Mouse (Mus musculus): ENCODE measurements around the gene Mdh1b. TPM values are rescaled to one million over a fixed set of nuclear protein-coding genes. Genes with fewer than 3 reads are reported as not detected.

Gene Mdh1b
- 0.05 TPM in 1 of 2 replicates, not detected in the other for polyA plus RNA-seq (2015; fragmentation: Nextera tagmentation; extraction: Ambion mirVana)

DNA sequence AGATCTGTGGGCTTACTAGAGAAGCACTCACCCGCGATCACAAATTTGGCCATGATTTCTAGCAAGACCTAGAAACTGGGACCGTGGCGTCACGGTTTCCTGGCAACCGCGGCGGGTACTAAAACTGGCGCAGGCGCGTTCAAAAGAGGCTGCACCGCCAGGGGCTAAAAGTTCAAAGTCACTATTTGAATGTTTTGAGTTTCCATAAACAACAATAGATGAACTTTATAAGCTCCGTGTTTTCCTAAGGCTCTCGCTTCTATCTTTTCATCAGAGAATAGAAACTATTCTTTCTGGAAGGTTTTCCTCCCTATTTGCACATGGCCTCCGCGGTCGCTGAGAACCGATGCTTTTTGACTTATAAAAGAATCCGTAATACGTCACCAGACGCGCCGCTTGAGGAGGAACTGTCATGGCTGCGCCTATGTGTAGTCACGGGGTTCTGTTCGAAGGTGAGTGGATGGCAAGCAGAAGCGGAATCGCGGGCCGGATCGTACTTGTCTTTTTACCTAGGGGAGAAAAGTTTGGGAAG, at the start of gene Mdh1b, which contains the start of gene Fastkd2:
TSS of gene Mdh1b (minus strand) at position 79 of the 532 bp plus-strand sequence.
TSS of gene Fastkd2 (plus strand) at position 375 of the 532 bp plus-strand sequence.
- no peaks in the 10 kb centered on the region for H3K36me3 ChIP-seq (ENCODE audit: control insufficient read depth, insufficient read depth, low read length)
- no peaks in the 10 kb centered on the region for H3K27me3 ChIP-seq (ENCODE audit: control insufficient read depth, insufficient read depth, low read length)
- under 1% methylated on average over 31 of the region's 31 CpGs for WGBS
- peak within 1 kb of the TSS; percentile 58 for H3K4me2 ChIP-seq (replicated peaks; ENCODE audit: low read depth)
- peak within 1 kb of the TSS; percentile 64 for H3K4me3 ChIP-seq (ENCODE audit: low read depth, low read length)
- no peak within 1 kb of the TSS for H3K27ac ChIP-seq (replicated peaks)
- ATAC-seq (ENCODE audit: low FRiP score, low TSS enrichment), result peak; percentile 96
- peak within 1 kb of the TSS; percentile 69 for H3K9ac ChIP-seq (ENCODE audit: low read length)
- H3K9me3 ChIP-seq (ENCODE audit: control insufficient read depth, low read length), result no peaks in the 10 kb centered on the region
- TF ChIP-seq CTCF (IDR thresholded peaks at IDR 0.05; ENCODE audit: low read depth) (peak; percentile 15; the same call in 1 of the 2 replicates), EP300 (optimal IDR thresholded peaks at IDR 0.05) (no peak)
- peak; percentile 90 for DNase-seq (ENCODE audit: low spot score)
- no peaks in the 10 kb centered on the region for H3K4me1 ChIP-seq (replicated peaks; ENCODE audit: control insufficient read depth, insufficient read depth)

DNA sequence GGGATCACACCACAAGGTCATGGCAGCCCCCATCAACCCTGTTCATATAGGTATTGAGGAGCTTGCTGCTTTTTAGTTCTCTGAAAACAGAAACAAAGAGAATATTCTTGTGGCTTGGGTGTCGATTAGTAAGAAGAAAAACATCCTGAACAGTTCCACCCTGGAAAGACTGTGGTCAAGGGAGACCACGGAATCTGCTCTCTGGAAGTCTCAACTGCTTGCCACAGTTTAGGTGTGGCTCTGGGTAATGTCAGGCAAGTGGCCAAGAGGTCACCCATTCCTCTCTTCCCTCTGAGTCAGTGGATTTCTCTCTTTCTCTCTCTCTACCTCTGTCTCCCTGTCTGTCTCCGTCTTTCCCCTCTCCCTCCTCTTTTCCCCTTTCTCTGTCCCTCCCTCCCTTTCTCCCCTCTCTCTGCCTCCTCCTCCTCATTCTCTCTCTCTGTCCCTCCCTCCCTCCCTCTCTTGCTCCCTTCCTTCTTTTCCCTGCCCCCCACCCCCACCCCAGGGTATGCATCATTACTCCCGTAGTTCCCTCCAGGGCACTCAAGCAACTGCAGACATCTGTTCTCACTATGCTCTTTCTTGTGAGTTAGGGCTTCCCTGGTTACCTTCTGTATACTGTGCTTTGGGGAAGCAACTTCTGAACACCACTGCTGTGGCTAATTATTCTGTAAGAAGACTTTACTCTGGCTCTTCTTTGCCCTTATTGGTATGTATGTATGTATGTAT, 46.9 kb upstream of the Mdh1b start:
- TF ChIP-seq EP300 (optimal IDR thresholded peaks at IDR 0.05), result no peak
- TF ChIP-seq CTCF (IDR thresholded peaks at IDR 0.05; ENCODE audit: low read depth), result no peak
- no peaks in the 10 kb centered on the region for H3K27me3 ChIP-seq (ENCODE audit: control insufficient read depth, insufficient read depth, low read length)
- DNase-seq (ENCODE audit: low spot score) (no peak), ATAC-seq (ENCODE audit: low FRiP score, low TSS enrichment) (no peak)
- H3K27ac ChIP-seq (replicated peaks), result no peak overlapping the region
- H3K9ac ChIP-seq (ENCODE audit: low read length), result no peak overlapping the region
- H3K4me1 ChIP-seq (replicated peaks; ENCODE audit: control insufficient read depth, insufficient read depth), result no peaks in the 10 kb centered on the region
- H3K4me3 ChIP-seq (ENCODE audit: low read depth, low read length), result no peak overlapping the region
- H3K36me3 ChIP-seq (ENCODE audit: control insufficient read depth, insufficient read depth, low read length), result no peaks in the 10 kb centered on the region
- H3K9me3 ChIP-seq (ENCODE audit: control insufficient read depth, low read length), result no peaks in the 10 kb centered on the region
- WGBS, result 45% methylated on average over 4 of the region's 4 CpGs
- H3K4me2 ChIP-seq (replicated peaks; ENCODE audit: low read depth), result no peak overlapping the region

GRCm38 (mm10) chr1:63776396-63776795, 46.3 kb upstream of the Mdh1b start:
- Histone ChIP-seq H3K36me3 (ENCODE audit: control insufficient read depth, insufficient read depth, low read length) (no peaks in the 10 kb centered on the region), H3K4me1 (replicated peaks; ENCODE audit: control insufficient read depth, insufficient read depth) (no peaks in the 10 kb centered on the region), H3K27me3 (ENCODE audit: control insufficient read depth, insufficient read depth, low read length) (no peaks in the 10 kb centered on the region), H3K4me2 (replicated peaks; ENCODE audit: low read depth) (no peak overlapping the region), H3K9ac (ENCODE audit: low read length) (no peak overlapping the region), H3K4me3 (ENCODE audit: low read depth, low read length) (no peak overlapping the region), H3K27ac (replicated peaks) (no peak overlapping the region), H3K9me3 (ENCODE audit: control insufficient read depth, low read length) (no peaks in the 10 kb centered on the region)
- no peak for DNase-seq (ENCODE audit: low spot score)
- WGBS, result 58% methylated on average over 1 of the region's 1 CpGs
- no peak for ATAC-seq (ENCODE audit: low FRiP score, low TSS enrichment)
- TF ChIP-seq CTCF (IDR thresholded peaks at IDR 0.05; ENCODE audit: low read depth) (no peak), EP300 (optimal IDR thresholded peaks at IDR 0.05) (no peak)

DNA sequence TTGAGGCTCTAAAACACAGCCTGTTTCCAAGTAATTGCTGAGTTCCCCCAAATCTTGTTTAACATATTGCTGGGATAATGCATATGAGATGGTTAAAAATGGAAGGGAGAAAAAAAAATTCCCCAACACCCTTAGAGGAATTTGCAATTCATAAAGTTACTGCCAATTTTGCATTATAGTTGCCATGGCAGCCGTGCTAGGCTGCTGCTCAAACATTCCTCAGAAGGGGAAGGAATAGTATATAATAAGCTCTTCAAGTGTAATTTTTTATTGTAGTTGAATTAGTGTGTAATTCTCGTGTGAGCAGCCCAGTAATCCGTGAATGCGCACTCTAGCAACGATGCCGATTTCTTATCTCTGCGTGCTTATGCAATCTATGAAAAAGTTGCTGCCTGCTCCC, 40.2 kb upstream of the Mdh1b start:
- DNase-seq (ENCODE audit: low spot score) (no peak), ATAC-seq (ENCODE audit: low FRiP score, low TSS enrichment) (no peak)
- H3K9ac ChIP-seq (ENCODE audit: low read length), result no peak overlapping the region
- H3K27ac ChIP-seq (replicated peaks), result no peak overlapping the region
- H3K36me3 ChIP-seq (ENCODE audit: control insufficient read depth, insufficient read depth, low read length), result no peaks in the 10 kb centered on the region
- H3K4me3 ChIP-seq (ENCODE audit: low read depth, low read length), result no peak overlapping the region
- no peaks in the 10 kb centered on the region for H3K9me3 ChIP-seq (ENCODE audit: control insufficient read depth, low read length)
- no peaks in the 10 kb centered on the region for H3K27me3 ChIP-seq (ENCODE audit: control insufficient read depth, insufficient read depth, low read length)
- no peak overlapping the region for H3K4me2 ChIP-seq (replicated peaks; ENCODE audit: low read depth)
- no peak for TF ChIP-seq EP300 (optimal IDR thresholded peaks at IDR 0.05)
- TF ChIP-seq CTCF (IDR thresholded peaks at IDR 0.05; ENCODE audit: low read depth), result no peak
- WGBS, result 60% methylated on average over 7 of the region's 7 CpGs
- H3K4me1 ChIP-seq (replicated peaks; ENCODE audit: control insufficient read depth, insufficient read depth), result no peaks in the 10 kb centered on the region

GRCm38 (mm10) chr1:63769167-63769566, 39.0 kb upstream of the Mdh1b start, which contains the start of gene 4933402D24Rik:
Gene 4933402D24Rik (minus strand): TSS chr1:63769267.
- Histone ChIP-seq H3K4me2 (replicated peaks; ENCODE audit: low read depth) (no peak within 1 kb of the TSS), H3K27ac (replicated peaks) (no peak within 1 kb of the TSS), H3K36me3 (ENCODE audit: control insufficient read depth, insufficient read depth, low read length) (no peaks in the 10 kb centered on the region), H3K9ac (ENCODE audit: low read length) (no peak within 1 kb of the TSS), H3K4me1 (replicated peaks; ENCODE audit: control insufficient read depth, insufficient read depth) (no peaks in the 10 kb centered on the region), H3K27me3 (ENCODE audit: control insufficient read depth, insufficient read depth, low read length) (no peaks in the 10 kb centered on the region), H3K9me3 (ENCODE audit: control insufficient read depth, low read length) (no peaks in the 10 kb centered on the region), H3K4me3 (ENCODE audit: low read depth, low read length) (no peak within 1 kb of the TSS)
- WGBS, result 74% methylated on average over 5 of the region's 5 CpGs
- no peak for DNase-seq (ENCODE audit: low spot score)
- no peak for ATAC-seq (ENCODE audit: low FRiP score, low TSS enrichment)
- TF ChIP-seq EP300 (optimal IDR thresholded peaks at IDR 0.05), result no peak
- TF ChIP-seq CTCF (IDR thresholded peaks at IDR 0.05; ENCODE audit: low read depth), result no peak

GRCm38 (mm10) chr1:63768112-63768511, 38.0 kb upstream of the Mdh1b start:
- ATAC-seq (ENCODE audit: low FRiP score, low TSS enrichment), result no peak
- no peaks in the 10 kb centered on the region for H3K36me3 ChIP-seq (ENCODE audit: control insufficient read depth, insufficient read depth, low read length)
- H3K27ac ChIP-seq (replicated peaks), result no peak overlapping the region
- WGBS, result 50% methylated on average over 8 of the region's 8 CpGs
- no peak for TF ChIP-seq EP300 (optimal IDR thresholded peaks at IDR 0.05)
- no peak for TF ChIP-seq CTCF (IDR thresholded peaks at IDR 0.05; ENCODE audit: low read depth)
- H3K9ac ChIP-seq (ENCODE audit: low read length), result no peak overlapping the region
- H3K4me3 ChIP-seq (ENCODE audit: low read depth, low read length), result no peak overlapping the region
- no peaks in the 10 kb centered on the region for H3K4me1 ChIP-seq (replicated peaks; ENCODE audit: control insufficient read depth, insufficient read depth)
- H3K4me2 ChIP-seq (replicated peaks; ENCODE audit: low read depth), result no peak overlapping the region
- H3K27me3 ChIP-seq (ENCODE audit: control insufficient read depth, insufficient read depth, low read length), result no peaks in the 10 kb centered on the region
- no peak for DNase-seq (ENCODE audit: low spot score)
- no peaks in the 10 kb centered on the region for H3K9me3 ChIP-seq (ENCODE audit: control insufficient read depth, low read length)
